Mouse (Mus musculus) CD8-positive naive resting alpha-beta T cell, adult 2 months (primary cell): ENCODE results near the gene Evx2.

Experiments
- DNase-seq, 2 experiments: peaks; one replicate each; pipeline ENCODE4 v3.0.0; 2022; ENCODE audit warnings: low read depth in 2 of 2, low spot score in 2 of 2

Gene Evx2

GRCm38 (mm10) chr2:74681594-74682531 is 22.5 kb upstream of the Evx2 start:
- no peak for DNase-seq

GRCm38 (mm10) chr2:74680561-74681398 is 21.4 kb upstream of the Evx2 start:
- no peak for DNase-seq

GRCm38 (mm10) chr2:74679980-74680379 is 20.6 kb upstream of the Evx2 start:
- no peak for DNase-seq

- no peak for DNase-seq
Measured at GRCm38 (mm10) chr2:74679596-74679971, 20.2 kb upstream of the Evx2 start.

GRCm38 (mm10) chr2:74678891-74679595 is 19.7 kb upstream of the Evx2 start, which contains the start of gene Hoxd11:
Gene Hoxd11 (plus strand): TSS chr2:74679557.
- no peak for DNase-seq

GRCm38 (mm10) chr2:74677106-74677505 is 17.7 kb upstream of the Evx2 start:
- no peak for DNase-seq

GRCm38 (mm10) chr2:74676376-74677052 is 17.2 kb upstream of the Evx2 start:
- DNase-seq: no peak

GRCm38 (mm10) chr2:74675666-74676282 is 16.4 kb upstream of the Evx2 start:
- DNase-seq: no peak

- DNase-seq: no peak
Measured at GRCm38 (mm10) chr2:74674881-74675665, 15.7 kb upstream of the Evx2 start, which contains the start of gene Hoxd12. Gene Hoxd12 (plus strand): TSS chr2:74675013.

GRCm38 (mm10) chr2:74673835-74674425 is 14.6 kb upstream of the Evx2 start:
- DNase-seq: no peak

- DNase-seq: peak in 1 of 2 experiments; percentile 37
Measured at GRCm38 (mm10) chr2:74672481-74673362, 13.4 kb upstream of the Evx2 start.

GRCm38 (mm10) chr2:74671847-74672246 is 12.5 kb upstream of the Evx2 start:
- no peak for DNase-seq

GRCm38 (mm10) chr2:74670632-74671188 is 11.4 kb upstream of the Evx2 start:
- no peak for DNase-seq

- no peak for DNase-seq
Measured at GRCm38 (mm10) chr2:74669650-74670235, 10.4 kb upstream of the Evx2 start.

GRCm38 (mm10) chr2:74669230-74669578 is 9.8 kb upstream of the Evx2 start:
- no peak for DNase-seq

GRCm38 (mm10) chr2:74668370-74669229 is 9.2 kb upstream of the Evx2 start:
- DNase-seq: no peak
